Mouse (Mus musculus) MEL (cell line): ENCODE data around the gene Zfyve26.

Experiments used
- CTCF ChIP-seq, 3 experiments: IDR thresholded peaks in 2 of 3; conservative IDR thresholded peaks in 1 of 3; 2 replicates each; pipeline ENCODE4 v1.5.1; 2011 to 2012; ENCODE audit warnings: low read length in 3 of 3, low read depth in 2 of 3, mild to moderate bottlenecking in 2 of 3, improper control_type of control experiment in 1 of 3, inconsistent platforms in 1 of 3, mixed read lengths in 1 of 3, moderate library complexity in 1 of 3; ENCODE audit not compliant: control insufficient read depth in 1 of 3, insufficient read depth in 1 of 3, poor library complexity in 1 of 3, severe bottlenecking in 1 of 3
- POLR2A ChIP-seq, 2 experiments: IDR thresholded peaks; 2 replicates each; pipeline ENCODE4 v1.6.1; 2011 to 2012; ENCODE audit warnings: low read length in 2 of 2, mild to moderate bottlenecking in 2 of 2, control low read depth in 1 of 2, improper control_type of control experiment in 1 of 2, low read depth in 1 of 2, moderate library complexity in 1 of 2; ENCODE audit not compliant: control insufficient read depth in 1 of 2, insufficient read depth in 1 of 2, poor library complexity in 1 of 2

- TF ChIP-seq POLR2A (IDR thresholded peaks at IDR 0.05; ENCODE audit: control insufficient read depth in 1 of 2, insufficient read depth in 1 of 2, low read depth in 1 of 2, low read length in 2 of 2, poor library complexity in 1 of 2), result peak; percentile 64 to 84; a peak in 3 of 4 replicates
- no peak for TF ChIP-seq CTCF (IDR thresholded peaks at IDR 0.05 in 2 of 3, conservative IDR thresholded peaks at IDR 0.05 in 1 of 3; ENCODE audit: control insufficient read depth in 1 of 3, insufficient read depth in 1 of 3, low read depth in 2 of 3, low read length in 3 of 3, poor library complexity in 1 of 3, severe bottlenecking in 1 of 3)
Measured at GRCm38 (mm10) chr12:79297121-79297576, 1.0 kb upstream of the Zfyve26 start, which contains the start of gene Rad51b.
